Mouse (Mus musculus) kidney, postnatal 36 days (tissue): ENCODE measurements at regions not wholly inside any gene's neighbourhood (a gene's known extent, or its start where the extent isn't known, plus 50 kb on each side); places are given as distances from the start of the nearest gene placed in this dataset.
A peak's percentile ranks its signal among the peaks of the same experiment; 100 is the strongest.

Source experiments
- DNase-seq, 2 experiments: peaks; one replicate each; pipeline ENCODE4 v3.0.0; 2021 to 2022; ENCODE audit warnings: mixed read lengths in 2 of 2

GRCm38 (mm10) chr11:28655169-28655846 is 71.2 kb upstream of the Ccdc85a start:
- DNase-seq: no peak

GRCm38 (mm10) chr11:28649446-28649845 is 65.3 kb upstream of the Ccdc85a start:
- DNase-seq: peak; percentile 32 to 38

GRCm38 (mm10) chr11:28648916-28649315 is 64.8 kb upstream of the Ccdc85a start:
- no peak for DNase-seq

- DNase-seq: no peak
These were observed 55.0 kb upstream of the Ccdc85a start for GRCm38 (mm10) chr11:28639081-28639480.

- no peak for DNase-seq
These were observed 52.6 kb upstream of the Ccdc85a start for GRCm38 (mm10) chr11:28636752-28637151.
